Mouse (Mus musculus): ENCODE measurements around the gene Musk. TPM values are rescaled to one million over a fixed set of nuclear protein-coding genes. Genes with fewer than 3 reads are reported as not detected.
"Not testable (repeated sequence)": the region's sequence is repeated elsewhere in the genome, so short reads cannot be mapped to it uniquely, and the experiment has no call there.

Musk gene
- 0.41 and 0.75 TPM in 2 replicates for total RNA-seq (2021)
- long read RNA-seq, experiment 1 = 0 reads
- long read RNA-seq, experiment 2 = 0 reads

DNA sequence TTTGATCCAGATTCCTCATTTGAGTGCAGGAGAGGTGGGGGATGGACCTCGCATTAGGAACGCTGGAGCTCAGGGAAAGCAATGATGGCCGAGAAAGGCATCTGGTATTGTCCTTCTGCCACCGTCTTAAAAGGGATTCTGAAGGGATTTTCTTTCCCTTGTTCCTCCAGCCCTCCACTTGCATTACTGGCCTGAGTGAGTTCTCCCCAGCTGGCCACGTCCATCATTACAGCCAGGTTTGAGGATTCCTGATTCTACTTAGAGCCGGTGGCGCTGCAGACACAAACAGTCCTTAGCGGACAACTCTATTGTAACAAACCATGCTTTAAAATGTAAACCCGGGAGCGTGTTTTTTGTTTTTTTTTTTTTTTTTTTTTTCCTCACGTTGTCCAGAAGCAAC lies at the start of gene Musk:
Gene Musk (plus strand): TSS at position 274 of the 400 bp plus-strand sequence.
- no peak for DNase-seq

DNA sequence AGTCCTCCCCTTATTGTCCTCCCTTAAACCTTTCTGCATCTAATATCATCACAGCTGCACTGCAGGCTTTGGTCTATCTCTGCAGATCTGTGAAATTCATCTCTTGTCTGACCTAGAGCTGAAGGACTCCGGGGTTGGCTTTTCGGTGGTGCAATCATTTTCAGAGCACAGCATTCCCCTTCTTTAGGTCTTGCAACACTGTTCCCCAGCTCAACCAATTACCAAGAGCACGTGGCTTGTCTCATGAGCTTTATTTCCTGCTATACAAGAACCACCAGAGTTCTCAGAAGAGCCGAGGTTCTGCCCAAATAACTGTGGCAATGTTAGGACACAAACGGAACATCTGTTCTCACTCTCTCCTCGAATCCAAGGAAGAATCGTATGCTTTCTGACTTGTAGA lies 45.3 kb upstream of the Musk start:
- peak; percentile 67 for DNase-seq

DNA sequence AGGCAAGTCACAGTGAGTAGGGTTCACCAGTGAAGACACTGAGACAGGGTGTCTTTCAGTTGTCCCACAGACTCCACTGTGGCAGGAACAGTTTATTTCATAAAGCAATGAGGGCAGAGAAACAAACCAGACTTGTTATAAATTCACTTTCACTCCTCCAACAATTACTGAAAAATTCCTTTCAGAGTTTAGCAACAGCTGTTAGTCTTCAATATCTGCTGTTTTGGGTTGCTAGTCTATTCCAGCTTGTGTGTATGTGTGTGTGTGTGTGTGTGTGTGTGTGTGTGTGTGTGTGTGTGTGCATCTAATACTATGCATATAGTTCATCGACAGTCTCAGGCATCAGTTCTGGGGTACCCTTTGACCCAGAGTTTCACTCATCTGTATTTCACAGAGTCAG lies 40.2 kb upstream of the Musk start:
- no peak for DNase-seq

DNA sequence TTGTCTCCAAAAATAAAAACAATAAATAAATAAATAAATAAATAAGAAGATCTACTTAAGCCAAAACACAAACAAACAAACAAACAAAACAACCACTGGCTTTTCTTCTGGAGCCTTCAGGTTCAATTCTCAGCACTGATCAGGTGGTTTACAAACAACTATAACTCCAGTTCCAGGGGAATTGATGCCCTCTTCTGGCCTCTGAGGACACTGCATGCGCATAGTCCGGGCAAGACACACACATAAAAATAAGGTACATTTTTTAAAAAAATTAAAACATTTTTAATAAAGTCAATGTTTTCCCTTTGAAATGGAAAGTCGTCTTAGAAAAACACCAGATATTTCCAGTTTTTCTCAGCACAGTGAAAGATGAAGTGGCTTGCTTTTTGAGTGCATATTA lies 33.4 kb upstream of the Musk start:
- no peak for DNase-seq

DNA sequence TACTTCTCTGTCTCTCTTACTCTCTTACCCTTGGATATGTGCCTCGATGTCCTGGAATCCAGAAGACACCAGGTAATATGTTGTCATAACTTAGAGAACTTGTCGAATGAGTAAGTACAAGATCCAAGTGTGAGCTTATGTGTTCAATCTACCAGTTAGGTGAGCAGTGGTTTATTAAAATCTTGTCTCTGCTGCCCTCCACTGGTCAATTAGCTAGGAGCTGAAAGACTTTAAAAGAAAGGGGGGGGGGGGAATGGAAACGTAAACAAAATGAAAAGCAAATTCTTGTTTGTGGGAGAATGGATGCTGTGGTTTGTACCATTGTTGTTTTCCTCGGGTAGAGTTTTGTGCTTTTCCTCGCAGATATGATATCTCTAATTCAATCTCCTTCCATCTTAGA lies 32.4 kb upstream of the Musk start:
- DNase-seq = peak; percentile 62

DNA sequence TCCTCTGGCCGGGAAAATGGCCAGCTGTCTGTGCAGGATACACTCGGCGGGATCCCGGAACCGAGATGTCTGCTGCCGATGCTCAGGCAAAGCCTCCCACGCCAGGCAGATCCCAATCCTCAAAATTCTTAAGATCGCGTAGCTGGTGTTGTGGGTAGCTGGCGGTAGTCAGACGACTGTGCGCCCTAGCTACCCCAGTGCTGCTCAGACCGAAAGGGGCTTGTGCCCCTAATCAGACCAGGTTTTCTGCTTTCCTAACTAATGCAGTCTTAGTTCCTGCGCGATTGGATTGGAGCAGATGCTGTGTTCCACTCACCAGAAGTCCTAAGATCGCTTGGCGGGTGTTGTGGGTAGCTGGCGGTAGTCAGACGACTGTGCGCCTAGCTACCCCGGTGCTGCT lies 25.0 kb upstream of the Musk start:
- not testable (repeated sequence) for DNase-seq

DNA sequence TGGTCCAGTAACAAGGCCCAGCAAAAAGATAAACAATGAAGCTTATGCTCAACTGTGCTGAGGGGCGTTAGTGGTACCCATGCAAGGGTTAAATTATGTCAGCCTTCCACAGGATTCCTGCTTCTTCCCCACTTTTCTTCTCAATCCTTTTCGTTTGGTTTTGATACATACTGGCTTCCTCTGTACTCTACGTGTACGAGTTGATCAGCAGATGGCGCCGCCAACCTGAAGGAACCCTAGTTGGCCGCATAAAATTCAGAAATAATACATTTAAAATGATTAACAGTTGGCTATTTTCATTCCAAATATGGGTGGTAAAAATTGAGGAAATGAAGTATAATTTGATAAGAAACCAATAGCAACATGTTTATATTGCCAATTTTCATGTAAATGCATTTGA lies 19.5 kb upstream of the Musk start:
- DNase-seq = peak; percentile 58

DNA sequence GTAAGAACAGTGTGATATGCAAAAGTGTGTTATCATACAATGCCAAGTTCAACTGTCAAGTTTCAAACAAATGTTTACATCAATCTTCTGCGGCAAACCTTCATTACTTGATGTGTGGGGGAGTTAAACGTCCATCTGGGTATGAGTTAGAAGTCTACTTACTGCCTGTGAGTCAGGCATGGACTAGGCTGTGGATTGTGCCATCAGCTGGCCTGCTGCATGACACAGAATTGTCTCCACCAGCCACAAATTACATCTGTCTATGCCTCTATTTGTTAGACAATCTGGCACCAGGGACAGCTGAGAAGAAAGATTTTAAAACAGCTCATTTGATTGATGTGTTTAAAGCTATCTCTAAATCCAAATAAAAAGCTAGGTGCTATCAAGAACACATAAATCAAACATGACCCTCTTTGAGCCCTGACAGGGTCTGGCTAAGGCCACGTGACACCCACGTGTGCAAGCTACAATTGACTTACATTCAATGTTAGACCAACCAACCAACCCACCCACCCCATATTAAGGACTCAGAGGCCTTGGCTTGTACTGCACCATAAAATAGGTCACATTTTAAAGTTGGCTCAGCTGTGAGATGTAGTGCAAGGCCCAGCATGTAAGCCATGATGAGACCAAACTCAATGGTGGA lies 16.7 kb upstream of the Musk start:
- peak; percentile 45 for DNase-seq

DNA sequence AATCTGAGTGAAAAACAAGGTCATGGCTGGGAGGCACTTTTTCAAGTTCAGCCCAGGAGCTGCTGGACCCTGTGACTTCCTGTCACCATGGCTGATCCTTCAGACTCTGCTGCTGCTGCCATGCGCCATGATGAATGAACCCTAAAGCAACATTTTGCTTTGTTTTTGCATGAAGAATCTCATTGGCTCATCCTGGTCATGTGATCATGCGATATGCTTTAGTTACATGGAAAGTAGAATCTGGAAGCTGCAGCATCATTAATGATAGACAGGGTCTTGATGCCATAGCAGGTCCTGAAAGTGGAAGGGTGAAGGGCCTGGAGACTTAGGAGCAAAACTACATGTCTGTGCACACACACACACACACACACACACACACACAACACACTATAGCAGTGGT lies 15.8 kb upstream of the Musk start:
- no peak for DNase-seq

DNA sequence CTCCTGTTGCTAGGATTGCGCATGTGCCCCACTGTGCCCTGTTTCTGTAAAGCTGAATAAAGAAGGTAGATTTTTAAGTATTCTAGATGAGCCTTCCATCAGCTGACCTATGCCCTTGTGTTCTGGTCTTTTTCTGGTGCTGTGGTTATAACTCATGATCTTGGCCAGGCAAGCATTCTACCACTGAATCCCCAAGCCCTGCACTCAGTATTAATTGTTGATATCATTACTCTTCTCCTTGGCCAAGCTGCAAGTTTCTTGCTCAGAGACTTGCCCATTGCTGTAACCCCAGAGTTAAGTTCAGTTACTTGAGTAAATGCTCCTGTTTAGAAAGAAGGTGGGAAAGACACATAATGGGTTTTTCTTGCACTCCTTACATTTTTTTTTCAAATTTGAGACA lies 14.8 kb upstream of the Musk start:
- no peak for DNase-seq

DNA sequence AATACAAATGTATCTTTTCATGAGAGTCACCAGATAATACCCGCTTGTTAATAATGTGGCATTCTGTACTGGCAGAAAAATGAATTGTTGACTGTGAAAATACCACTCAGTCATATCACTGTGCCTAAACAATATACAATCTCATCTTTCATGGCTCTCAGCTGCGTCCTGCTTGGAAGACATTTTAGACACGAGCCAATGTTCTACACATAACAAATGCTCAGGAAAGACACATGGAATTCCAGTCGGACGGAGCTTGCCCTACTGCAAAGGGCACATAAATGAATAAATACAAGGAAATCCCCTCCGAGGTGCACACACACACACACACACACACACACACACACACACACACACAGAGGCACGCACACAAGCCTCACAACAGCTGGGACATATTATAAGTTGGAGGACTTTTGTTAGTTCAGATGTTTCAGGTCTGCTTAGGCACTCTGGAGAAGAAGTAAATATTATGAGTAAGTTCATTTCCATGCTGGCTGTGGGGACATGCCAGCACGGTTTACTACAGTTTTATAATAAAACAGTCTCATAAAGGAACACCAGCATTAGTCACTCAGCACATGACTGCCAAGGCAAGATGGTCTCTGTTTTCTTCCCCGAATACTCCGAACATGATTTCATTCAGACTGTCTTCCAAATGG lies 14.1 kb upstream of the Musk start:
- DNase-seq = no peak

DNA sequence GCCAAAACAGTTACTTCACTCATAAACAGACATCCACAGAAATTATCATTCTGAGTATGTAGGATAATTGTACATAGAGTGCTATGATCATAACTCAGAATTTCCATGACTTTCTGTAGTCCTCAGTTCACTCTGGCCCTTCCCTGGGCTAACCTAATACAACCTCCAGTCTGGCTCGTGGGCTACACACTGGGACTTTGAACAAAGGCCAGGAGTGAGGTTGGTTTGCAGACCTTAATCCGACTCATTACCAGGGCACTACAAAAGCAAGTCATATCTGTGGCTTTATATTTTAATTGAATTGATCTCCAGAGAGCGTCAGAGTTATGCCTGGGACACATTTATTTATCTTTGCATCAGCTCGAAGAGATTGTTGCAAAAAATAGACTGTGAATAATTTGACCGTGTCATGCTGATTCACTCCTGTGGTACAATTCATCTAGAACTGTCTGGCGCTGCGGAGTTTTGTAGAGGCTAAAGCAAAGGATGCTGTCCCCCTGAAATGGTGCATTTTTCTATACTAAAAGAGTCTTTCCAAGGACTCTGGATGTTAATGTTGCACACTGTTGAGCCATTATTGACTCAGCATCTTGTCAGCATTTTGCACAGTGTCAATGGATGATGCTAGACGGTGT lies 10.4 kb upstream of the Musk start:
- DNase-seq = no peak

DNA sequence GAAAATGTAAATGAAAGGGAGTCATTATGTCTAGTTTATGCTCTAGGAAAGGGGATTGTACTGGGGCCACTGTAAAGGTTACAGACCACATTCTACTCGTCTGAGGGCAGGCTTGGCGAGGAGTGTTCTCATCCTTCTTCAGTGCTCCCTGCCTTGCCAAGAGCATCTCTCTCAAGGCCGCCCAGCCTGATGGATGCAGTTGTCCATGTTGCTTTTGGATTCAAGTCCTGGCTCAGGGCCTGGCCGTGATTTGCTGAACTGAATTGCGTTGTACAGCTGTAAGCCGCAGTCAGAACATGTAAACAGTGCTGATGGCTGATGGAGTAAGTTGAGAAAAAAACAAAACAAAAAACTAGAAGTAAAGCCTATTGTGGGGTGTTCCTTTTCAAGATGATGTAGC lies 7.4 kb upstream of the Musk start:
- DNase-seq = peak; percentile 16

DNA sequence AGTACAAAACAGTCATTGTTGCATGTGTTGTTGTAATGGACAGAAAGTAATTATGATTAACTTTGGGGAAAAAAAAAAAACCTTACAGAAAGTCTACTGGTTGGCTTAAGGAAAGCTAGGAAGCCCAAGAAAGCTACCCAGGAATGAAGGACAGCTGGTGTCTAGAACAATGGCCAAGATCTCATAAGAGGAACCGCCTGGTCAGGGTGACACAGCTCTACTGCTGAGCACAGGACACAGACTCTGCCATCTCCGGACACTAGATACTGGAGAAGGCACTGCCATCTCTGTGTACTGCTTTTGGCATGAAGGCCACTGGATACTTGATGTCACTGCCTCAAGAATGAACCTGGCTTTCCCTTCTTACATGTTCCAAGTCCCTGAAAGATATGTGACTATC lies 5.6 kb upstream of the Musk start:
- no peak for DNase-seq

DNA sequence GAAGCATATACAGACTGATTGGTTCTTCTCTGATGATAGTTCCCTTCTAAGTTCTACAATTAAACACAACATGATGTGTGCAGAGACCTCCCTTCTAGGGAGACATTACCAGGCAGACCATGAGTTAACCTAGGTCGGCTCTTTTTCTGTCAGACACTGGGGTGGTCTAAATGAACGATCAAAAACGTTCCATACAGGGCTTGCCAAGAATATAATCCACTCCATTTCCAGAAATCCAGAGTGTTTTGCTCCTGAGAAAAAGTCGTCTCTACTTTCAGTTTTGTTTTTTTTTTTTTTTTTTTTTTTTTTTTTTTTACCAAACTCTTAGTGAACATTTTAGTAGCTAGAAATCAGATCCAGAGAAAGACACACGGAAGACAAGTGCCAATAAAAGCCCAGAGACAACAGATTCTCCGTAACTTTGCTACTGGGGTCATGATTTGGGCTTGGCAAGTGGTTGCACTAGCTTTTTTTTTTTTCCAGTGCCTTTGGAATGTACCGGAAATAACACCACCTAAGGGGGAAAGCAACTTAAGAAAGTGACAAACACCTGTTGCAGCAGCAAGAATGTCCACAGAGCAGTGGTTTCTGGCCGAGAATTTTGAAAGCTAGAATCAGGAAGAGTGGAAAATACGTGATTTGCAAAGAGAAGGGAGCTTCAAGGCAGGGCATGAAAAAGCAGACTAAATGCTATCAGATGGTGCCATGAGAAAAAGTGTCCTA lies 769 bp downstream of the Musk start:
- DNase-seq = no peak

DNA sequence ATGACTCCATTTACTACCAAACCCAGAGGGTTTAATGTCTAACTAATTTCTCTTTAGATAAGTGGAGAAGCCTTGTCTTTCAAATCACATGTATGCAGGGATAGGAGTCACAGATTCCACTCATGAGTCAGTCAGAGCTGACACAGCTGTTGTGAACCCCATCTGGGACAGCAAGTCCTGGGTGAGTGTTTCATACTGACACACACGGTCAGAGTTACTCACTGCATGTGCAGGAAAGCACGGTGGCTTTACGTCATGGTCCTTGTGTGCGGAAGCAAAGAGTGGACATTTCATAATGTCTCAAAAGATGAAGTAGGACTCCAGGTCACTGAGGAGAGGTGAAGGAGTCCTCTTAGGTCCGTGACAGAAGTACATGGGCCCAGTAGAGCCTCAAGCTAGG lies 3.0 kb downstream of the Musk start:
- DNase-seq = peak; percentile 9

DNA sequence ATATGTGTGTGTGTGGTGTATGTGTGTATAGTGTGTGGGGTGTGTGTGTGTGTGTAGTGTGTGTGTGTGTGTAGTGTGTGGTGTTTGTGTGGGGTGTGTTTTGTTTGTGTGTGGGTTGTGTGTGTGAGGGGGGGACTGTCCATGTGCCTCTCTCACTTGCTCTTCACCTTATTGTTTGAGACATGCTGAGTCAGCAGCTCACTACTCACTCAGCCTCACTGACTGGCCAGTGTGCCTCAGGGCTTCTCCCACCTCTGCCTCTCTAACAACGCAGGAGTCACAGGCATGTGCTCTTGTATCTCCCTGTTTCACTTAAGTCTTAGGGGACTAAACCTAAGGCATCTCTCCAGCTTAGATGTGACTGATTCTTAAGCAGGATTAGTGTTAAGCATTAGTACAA lies 6.1 kb downstream of the Musk start:
- DNase-seq = no peak

DNA sequence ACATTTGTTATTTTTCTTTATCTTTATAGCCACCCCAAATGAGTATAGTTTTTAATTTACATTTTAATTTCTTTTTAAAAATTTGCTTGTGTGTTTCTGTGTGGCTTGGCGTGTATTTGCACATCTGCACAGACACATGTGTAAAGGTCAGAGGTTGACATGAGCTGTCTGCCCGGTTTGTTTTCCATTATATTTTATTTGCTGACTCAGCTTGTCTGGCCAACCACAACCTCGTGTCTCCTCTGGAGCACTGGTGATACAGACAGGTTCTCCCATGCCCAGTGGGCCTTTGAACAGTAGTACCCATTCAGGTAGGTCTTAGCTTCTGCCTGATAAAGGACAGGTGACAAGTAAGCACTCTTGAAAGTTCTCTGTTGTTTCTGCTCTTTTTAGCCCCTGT lies 7.3 kb downstream of the Musk start:
- no peak for DNase-seq

DNA sequence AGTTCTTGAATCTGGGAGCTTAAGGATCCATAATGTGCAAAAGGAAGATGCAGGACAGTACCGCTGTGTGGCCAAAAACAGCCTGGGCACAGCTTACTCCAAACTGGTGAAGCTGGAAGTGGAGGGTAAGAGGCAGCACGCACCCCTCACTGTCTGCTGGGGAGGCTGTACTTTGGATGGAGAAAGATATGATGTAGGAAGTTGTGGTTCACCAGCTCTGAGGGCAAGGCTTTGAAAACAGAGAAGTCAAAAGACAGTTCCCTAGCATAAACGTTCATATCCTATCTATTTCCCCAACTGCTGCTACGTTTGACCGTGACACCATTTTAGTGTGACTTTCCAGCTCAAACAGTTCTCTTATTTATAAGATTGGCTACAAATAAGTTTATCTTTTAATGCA lies 18.1 kb downstream of the Musk start:
- DNase-seq = no peak

DNA sequence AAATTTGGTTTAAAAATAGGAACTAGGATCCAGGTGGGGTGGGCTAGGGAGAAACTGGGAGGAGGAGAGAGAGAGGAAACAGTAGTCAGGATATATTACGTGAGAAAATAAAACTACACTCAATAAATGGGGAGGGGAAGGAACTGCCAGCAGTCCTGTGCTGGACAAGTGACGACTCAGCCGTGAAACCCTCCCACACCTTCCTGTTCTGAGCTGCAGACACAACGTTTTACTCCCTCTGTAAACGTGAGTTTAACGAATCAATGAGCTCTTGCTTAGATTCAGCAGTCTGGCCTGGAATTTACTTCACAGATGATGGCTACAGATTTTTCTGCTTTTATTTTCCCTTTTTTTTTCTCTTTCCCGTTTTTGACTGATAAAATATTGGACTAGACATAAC lies 18.8 kb downstream of the Musk start:
- DNase-seq = no peak

DNA sequence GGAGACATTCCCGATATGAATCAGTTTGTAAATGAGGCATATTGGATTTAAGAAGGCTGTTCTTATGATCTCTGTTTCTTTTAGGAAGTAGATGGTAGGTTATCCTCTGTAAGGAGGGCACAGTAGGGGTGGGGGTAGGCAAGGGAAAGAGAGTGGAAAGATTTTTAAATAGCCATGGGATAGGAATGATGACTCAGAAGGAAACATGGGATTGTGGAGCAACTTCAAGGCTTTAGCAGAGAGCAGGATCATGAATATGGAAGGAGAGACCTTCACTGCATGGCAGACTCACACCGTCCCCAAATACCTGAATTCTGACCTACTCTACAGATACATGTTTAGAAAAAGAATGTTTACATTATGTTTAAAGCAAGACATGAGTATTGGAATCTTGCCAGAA lies 21.7 kb downstream of the Musk start:
- DNase-seq = no peak

DNA sequence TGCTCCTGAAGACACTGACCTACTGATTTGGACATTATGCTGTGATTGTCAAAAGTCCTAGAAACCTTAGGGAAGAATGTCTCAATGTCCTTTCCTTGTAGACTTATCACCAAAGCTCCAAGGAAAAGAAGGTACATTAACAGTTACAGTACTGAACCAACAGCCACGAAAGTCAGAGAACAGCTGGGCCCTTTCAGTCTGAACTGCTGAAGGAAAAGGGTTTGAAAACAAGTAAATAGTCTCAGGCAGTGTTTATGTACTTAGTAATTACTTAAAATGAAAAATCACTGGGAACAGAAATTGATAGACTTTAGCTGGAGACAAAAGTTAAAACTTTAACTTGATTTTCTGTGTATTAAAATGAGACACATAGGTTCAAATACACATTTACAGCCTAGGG lies 27.6 kb downstream of the Musk start:
- no peak for DNase-seq

DNA sequence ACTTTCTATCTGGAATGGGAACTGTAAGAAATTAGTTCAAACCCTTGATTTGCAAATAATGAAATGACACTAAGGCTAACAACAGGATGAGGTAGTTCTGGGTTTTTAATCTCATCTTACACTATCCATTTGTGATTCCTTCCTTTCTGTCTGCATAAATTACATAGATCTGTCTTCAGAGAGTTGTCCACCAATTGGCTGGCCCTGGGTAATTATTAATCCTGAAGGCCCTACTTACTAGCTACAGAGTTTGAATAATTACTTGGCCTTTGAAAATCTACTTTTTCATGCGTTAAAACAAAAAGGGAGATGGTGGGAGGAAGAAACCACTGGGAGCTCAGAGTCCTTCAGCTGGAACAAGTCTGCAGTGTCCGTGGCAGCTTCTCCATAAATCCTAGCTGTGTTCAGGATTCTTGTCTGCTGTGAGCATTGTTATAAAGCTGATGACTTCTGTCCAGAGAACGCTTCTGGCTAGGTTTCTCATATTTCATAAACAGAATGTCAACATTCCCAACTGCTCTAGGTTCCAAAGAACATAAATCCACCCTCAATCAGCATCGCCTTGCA lies 29.3 kb downstream of the Musk start:
- DNase-seq = no peak
